In genomic region chr17:24454218-24454755, GRCm38 (mm10) we compare ENCODE assay signal across 8 mouse cellular contexts. TPM values are rescaled to one million over a fixed set of nuclear protein-coding genes. Genes with fewer than 3 reads are reported as not detected.
DNase-seq lines count a peak whose midpoint lies in the region; ATAC-seq lines count a peak whose summit lies in the region.

No protein-coding gene starts in this region.

- 6% methylated on average over 14 of the region's 14 CpGs for WGBS in kidney, embryonic 14.5 days
- WGBS in hindbrain, embryonic 13.5 days = 9% methylated on average over 14 of the region's 14 CpGs
- WGBS in midbrain, embryonic 14.5 days = 10% methylated on average over 14 of the region's 14 CpGs

- H3K27ac ChIP-seq in kidney, embryonic 14.5 days (ENCODE audit: low read depth, low read length) = peak overlapping the region; percentile 95
- peak overlapping the region; percentile 94 for H3K27ac ChIP-seq in hindbrain, embryonic 13.5 days
- peak overlapping the region; percentile 93 for H3K27ac ChIP-seq in midbrain, embryonic 14.5 days (replicated peaks; ENCODE audit: low read depth, low read length)

- H3K27me3 ChIP-seq in kidney, embryonic 14.5 days (ENCODE audit: control insufficient read depth, insufficient read depth, low read length) = no peaks in the 10 kb centered on the region
- H3K27me3 ChIP-seq in hindbrain, embryonic 13.5 days = no peaks in the 10 kb centered on the region
- no peaks in the 10 kb centered on the region for H3K27me3 ChIP-seq in midbrain, embryonic 14.5 days (ENCODE audit: control insufficient read depth, insufficient read depth, low read length)

- H3K36me3 ChIP-seq in kidney, embryonic 14.5 days (ENCODE audit: control insufficient read depth, insufficient read depth, low read length) = peaks cover 23% of the 10 kb centered on the region
- peaks cover 24% of the 10 kb centered on the region for H3K36me3 ChIP-seq in hindbrain, embryonic 13.5 days
- peaks cover 21% of the 10 kb centered on the region for H3K36me3 ChIP-seq in midbrain, embryonic 14.5 days (ENCODE audit: control insufficient read depth, insufficient read depth, low read length)

- no peaks in the 10 kb centered on the region for H3K9me3 ChIP-seq in kidney, embryonic 14.5 days (ENCODE audit: control insufficient read depth, low read length)
- H3K9me3 ChIP-seq in hindbrain, embryonic 13.5 days = no peaks in the 10 kb centered on the region
- H3K9me3 ChIP-seq in midbrain, embryonic 14.5 days (ENCODE audit: control insufficient read depth, low read length) = no peaks in the 10 kb centered on the region

- ATAC-seq in kidney, embryonic 14.5 days (ENCODE audit: low FRiP score, low TSS enrichment) = 0 out of 2 replicates have a peak, but pooled peaks have one; percentile 0
- ATAC-seq in hindbrain, embryonic 13.5 days (ENCODE audit: low FRiP score) = no peak
- no peak for ATAC-seq in midbrain, embryonic 14.5 days (ENCODE audit: low FRiP score, low TSS enrichment)

- H3K4me3 ChIP-seq in kidney, embryonic 14.5 days (ENCODE audit: low read length) = peak overlapping the region; percentile 73
- peak overlapping the region; percentile 75 for H3K4me3 ChIP-seq in hindbrain, embryonic 13.5 days
- H3K4me3 ChIP-seq in midbrain, embryonic 14.5 days (replicated peaks; ENCODE audit: low read depth, low read length) = peak overlapping the region; percentile 91

- peak overlapping the region; percentile 83 for H3K9ac ChIP-seq in kidney, embryonic 14.5 days (ENCODE audit: low read depth, low read length)
- peak overlapping the region; percentile 85 for H3K9ac ChIP-seq in hindbrain, embryonic 13.5 days
- peak overlapping the region; percentile 89 for H3K9ac ChIP-seq in midbrain, embryonic 14.5 days (replicated peaks; ENCODE audit: low read length)

- H3K4me1 ChIP-seq in kidney, embryonic 14.5 days (ENCODE audit: control insufficient read depth, insufficient read depth, low read length) = peaks cover 6% of the 10 kb centered on the region; the same call in 1 of the 2 replicates
- H3K4me1 ChIP-seq in hindbrain, embryonic 13.5 days (replicated peaks) = peaks cover 33% of the 10 kb centered on the region
- H3K4me1 ChIP-seq in midbrain, embryonic 14.5 days (ENCODE audit: control insufficient read depth, insufficient read depth, low read length) = peaks cover 15% of the 10 kb centered on the region

- DNase-seq in kidney, adult 11 months = no peak
- peak; percentile 64 for DNase-seq in T-cell, adult 2 months (ENCODE audit: low spot score)
- DNase-seq in midbrain, embryonic 14.5 days = no peak
- no peak for DNase-seq in adrenal gland, adult (ENCODE audit: inconsistent age in 2 of 2, low spot score in 1 of 2)
- no peak for DNase-seq in right cerebral cortex, adult 18-20 months
- DNase-seq in thymus, postnatal 10 days (ENCODE audit: low spot score in 2 of 2) = no peak

- peak overlapping the region; percentile 67 for H3K4me2 ChIP-seq in kidney, embryonic 14.5 days (replicated peaks; ENCODE audit: low read depth, low read length)
- peak overlapping the region; percentile 79 for H3K4me2 ChIP-seq in hindbrain, embryonic 13.5 days
- H3K4me2 ChIP-seq in midbrain, embryonic 14.5 days (ENCODE audit: low read length) = peak overlapping the region; percentile 84

RNA-seq across cellular contexts. Expression of gene Dnase1l2, which starts 11.4 kb away (rescaled TPM):
- polyA plus RNA-seq in kidney, embryonic 14.5 days (2014; fragmentation: Nextera tagmentation; extraction: Ambion mirVana) = 2.5 and 2.8 TPM in 2 replicates
- 5.1 and 6.0 TPM in 2 replicates for polyA plus RNA-seq in hindbrain, embryonic 13.5 days (2015; fragmentation: Nextera tagmentation; extraction: Ambion mirVana)
- 4.2 and 6.1 TPM in 2 replicates for polyA plus RNA-seq in midbrain, embryonic 14.5 days (2014; fragmentation: Nextera tagmentation; extraction: Ambion mirVana)

RNA-seq across cellular contexts. Expression of gene E4f1, which starts 15.8 kb away (rescaled TPM):
- 21.6 and 23.2 TPM in 2 replicates for polyA plus RNA-seq in kidney, embryonic 14.5 days (2014; fragmentation: Nextera tagmentation; extraction: Ambion mirVana)
- polyA plus RNA-seq in hindbrain, embryonic 13.5 days (2015; fragmentation: Nextera tagmentation; extraction: Ambion mirVana) = 41.9 and 43.5 TPM in 2 replicates
- 22.7 and 22.8 TPM in 2 replicates for polyA plus RNA-seq in midbrain, embryonic 14.5 days (2014; fragmentation: Nextera tagmentation; extraction: Ambion mirVana)

RNA-seq across cellular contexts. Expression of gene Pgp, which starts 15.9 kb away (rescaled TPM):
- 54.1 and 65.0 TPM in 2 replicates for polyA plus RNA-seq in kidney, embryonic 14.5 days (2014; fragmentation: Nextera tagmentation; extraction: Ambion mirVana)
- 55.4 and 56.9 TPM in 2 replicates for polyA plus RNA-seq in hindbrain, embryonic 13.5 days (2015; fragmentation: Nextera tagmentation; extraction: Ambion mirVana)
- polyA plus RNA-seq in midbrain, embryonic 14.5 days (2014; fragmentation: Nextera tagmentation; extraction: Ambion mirVana) = 60.5 and 62.7 TPM in 2 replicates

RNA-seq across cellular contexts. Expression of gene Bricd5, which starts 19.4 kb away (rescaled TPM):
- 0.71 and 1.6 TPM in 2 replicates for polyA plus RNA-seq in kidney, embryonic 14.5 days (2014; fragmentation: Nextera tagmentation; extraction: Ambion mirVana)
- polyA plus RNA-seq in hindbrain, embryonic 13.5 days (2015; fragmentation: Nextera tagmentation; extraction: Ambion mirVana) = 0.27 and 1.2 TPM in 2 replicates
- 0.45 TPM in 1 of 2 replicates, not detected in the other for polyA plus RNA-seq in midbrain, embryonic 14.5 days (2014; fragmentation: Nextera tagmentation; extraction: Ambion mirVana)

RNA-seq across cellular contexts. Expression of gene Mlst8, which starts 24.6 kb away (rescaled TPM):
- polyA plus RNA-seq in kidney, embryonic 14.5 days (2014; fragmentation: Nextera tagmentation; extraction: Ambion mirVana) = 36.4 and 36.9 TPM in 2 replicates
- polyA plus RNA-seq in hindbrain, embryonic 13.5 days (2015; fragmentation: Nextera tagmentation; extraction: Ambion mirVana) = 35.5 and 36.1 TPM in 2 replicates
- 36.2 and 43.0 TPM in 2 replicates for polyA plus RNA-seq in midbrain, embryonic 14.5 days (2014; fragmentation: Nextera tagmentation; extraction: Ambion mirVana)
